Mouse (Mus musculus) heart, postnatal 4 days (tissue): ENCODE data around the gene Agpat3. TPM values are rescaled to one million over a fixed set of nuclear protein-coding genes. Genes with fewer than 3 reads are reported as not detected.

Experiments used
- microRNA-seq, 2 experiments: library from miRNA; unstranded; fragments of <30 nt; microRNA quantifications; one replicate each; pipeline ENCODE4 v1.2.0; 2021 to 2022
- total RNA-seq, 2 experiments: library from RNA; stranded (reverse); gene quantifications; 2 replicates each; pipeline ENCODE4 v1.2.3; 2021

Gene Agpat3
- total RNA-seq, 2 experiments from 2014 or later: 242 to 263 TPM

Small RNA genes within 50 kb of the gene (microRNA-seq; reads per million reads assigned to microRNA genes)
- 0 reads per million in 2 experiments for gene Mir7659

Other genes starting within 250 kb of the Agpat3 start
- gene D10Jhu81e, start 182.7 kb downstream of the Agpat3 start, total RNA-seq: 100 to 1,000 TPM; 198 to 215 TPM
- gene Pwp2, start 167.3 kb downstream of the Agpat3 start, total RNA-seq: 10 to 100 TPM; 10.2 to 11.0 TPM
- 10 to 100 TPM; 43.6 to 45.3 TPM for gene Trappc10, start 107.8 kb downstream of the Agpat3 start, total RNA-seq
- 100 to 1,000 TPM; 132 to 138 TPM for gene Rrp1, start 60.6 kb upstream of the Agpat3 start, total RNA-seq
- gene Cstb, start 73.2 kb upstream of the Agpat3 start, total RNA-seq: 10 to 100 TPM; 42.8 to 45.3 TPM
- gene Pdxk, start 112.5 kb upstream of the Agpat3 start, total RNA-seq: 1 to 10 TPM; 6.8 to 8.5 TPM
- gene Olfr1358, start 164.9 kb upstream of the Agpat3 start, total RNA-seq: not detected
- gene Ilvbl, start 221.9 kb upstream of the Agpat3 start, total RNA-seq: 10 to 100 TPM; 64.9 to 74.5 TPM
- gene Syde1, start 239.5 kb upstream of the Agpat3 start, total RNA-seq: 10 to 100 TPM; 21.4 to 22.0 TPM